Mouse (Mus musculus): Measurements from ENCODE around the gene Pcnx. TPM values are rescaled to one million over a fixed set of nuclear protein-coding genes. Genes with fewer than 3 reads are reported as not detected.

Pcnx gene
- total RNA-seq (2021) = 100 to 1,000 TPM; 103 to 113 TPM

- peak; percentile 86 for DNase-seq
Observed at GRCm38 (mm10) chr12:81859351-81860307, at the start of gene Pcnx. TSS of gene Pcnx (plus strand) at chr12:81860023.

- no peak for DNase-seq
Observed at GRCm38 (mm10) chr12:81810417-81810816, 49.4 kb upstream of the Pcnx start.

DNA sequence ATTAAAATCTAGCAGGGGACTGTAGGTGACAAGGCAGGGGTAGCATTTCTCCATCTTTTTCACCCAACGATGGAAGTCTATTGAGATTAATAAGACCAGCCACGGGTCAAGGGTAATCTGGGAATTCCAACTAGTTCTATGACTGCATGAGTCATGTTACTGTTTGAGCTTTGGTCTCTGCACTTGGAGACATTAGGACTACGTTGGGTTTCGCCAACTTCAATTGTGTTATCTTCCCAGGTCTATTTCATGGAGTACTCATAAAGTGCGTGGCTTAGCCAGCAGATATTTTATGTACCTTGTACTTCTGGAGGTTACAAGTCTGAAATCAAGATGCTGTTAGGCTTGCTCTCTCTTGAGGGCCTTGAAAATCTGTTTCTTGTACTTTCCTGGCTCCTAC lies 45.1 kb upstream of the Pcnx start:
- no peak for DNase-seq

GRCm38 (mm10) chr12:81816330-81817125 lies 43.3 kb upstream of the Pcnx start:
- no peak for DNase-seq

DNA sequence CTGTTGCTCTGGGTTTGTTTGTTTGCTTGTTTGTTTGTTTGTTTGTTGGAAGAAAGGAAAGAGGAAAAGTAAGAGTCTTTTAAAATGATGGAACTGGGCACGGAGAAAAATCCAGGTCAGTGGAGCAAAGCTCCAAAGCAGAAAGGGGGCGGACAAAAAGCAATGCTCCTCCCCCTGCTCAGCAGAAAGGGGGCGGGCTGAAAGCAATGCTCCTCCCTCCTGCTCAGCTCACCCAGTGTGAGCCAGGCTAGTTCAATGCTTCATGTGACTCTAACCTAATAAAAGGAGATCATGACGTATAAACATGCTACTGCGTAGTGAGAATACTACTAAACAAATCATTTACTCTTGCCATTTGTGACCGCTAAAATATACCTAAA lies 42.7 kb upstream of the Pcnx start:
- DNase-seq = no peak

GRCm38 (mm10) chr12:81820700-81821099 lies 39.1 kb upstream of the Pcnx start:
- peak; percentile 21 to 52 for DNase-seq

- no peak for DNase-seq
Observed at GRCm38 (mm10) chr12:81822176-81822575, 37.6 kb upstream of the Pcnx start.

GRCm38 (mm10) chr12:81822778-81823480 lies 36.9 kb upstream of the Pcnx start:
- DNase-seq = no peak

- no peak for DNase-seq
Observed at GRCm38 (mm10) chr12:81828355-81828754, 31.5 kb upstream of the Pcnx start.

DNA sequence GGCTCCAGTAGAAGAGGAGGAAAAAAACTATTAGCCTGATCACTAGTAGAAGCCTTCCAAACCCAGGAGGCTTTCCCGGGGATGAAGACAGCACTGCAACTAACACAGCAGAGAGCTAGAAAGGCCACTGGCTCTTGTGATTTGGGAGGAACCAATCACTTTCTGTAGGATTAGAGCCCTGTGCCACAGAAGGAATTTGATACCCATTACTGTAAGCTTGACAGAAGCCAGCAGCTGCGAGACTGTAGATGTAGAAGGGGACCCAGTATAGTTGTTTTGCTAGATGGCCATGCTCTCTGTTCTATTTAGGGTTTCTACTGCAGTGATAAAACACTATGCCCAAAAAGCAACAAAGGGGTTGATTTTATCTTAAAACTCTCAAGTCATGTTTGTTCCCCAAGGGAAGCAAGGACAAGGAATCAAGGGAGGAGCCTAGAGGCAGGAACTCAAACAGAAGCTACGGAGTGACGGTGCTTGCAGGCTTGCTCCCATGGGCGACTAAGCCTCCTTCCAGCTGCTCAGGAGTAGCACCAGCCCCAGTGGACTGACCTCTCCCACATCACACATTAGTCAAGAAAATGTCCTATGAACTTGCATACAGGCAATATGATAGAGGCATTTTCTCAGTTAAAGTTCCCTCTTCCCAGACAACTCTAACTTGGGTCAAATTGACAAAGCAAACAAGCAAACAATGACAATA lies 27.6 kb upstream of the Pcnx start:
- DNase-seq = no peak

GRCm38 (mm10) chr12:81833094-81833493 lies 26.7 kb upstream of the Pcnx start:
- no peak for DNase-seq

- no peak for DNase-seq
Observed at GRCm38 (mm10) chr12:81836162-81836561, 23.7 kb upstream of the Pcnx start.

- DNase-seq = no peak
Observed at GRCm38 (mm10) chr12:81837463-81837862, 22.4 kb upstream of the Pcnx start.

DNA sequence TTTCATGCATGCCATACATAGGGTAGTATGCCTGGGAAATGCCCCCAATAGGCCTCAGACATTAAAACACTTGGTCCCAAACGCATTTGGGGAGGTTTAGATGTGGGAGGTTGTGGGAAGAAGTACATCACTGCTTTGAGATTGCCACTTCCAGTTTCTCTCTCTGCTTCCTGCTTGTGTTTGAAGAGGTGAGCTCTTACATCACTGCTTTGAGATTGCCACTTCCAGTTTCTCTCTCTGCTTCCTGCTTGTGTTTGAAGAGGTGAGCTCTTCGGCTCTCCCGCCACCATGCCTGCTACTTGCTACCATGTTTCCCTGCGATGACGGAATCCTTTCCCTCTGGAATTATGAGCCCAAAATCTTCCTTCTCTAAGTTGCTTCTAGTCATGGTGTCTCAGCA lies 20.2 kb upstream of the Pcnx start:
- no peak for DNase-seq

- DNase-seq = no peak
Observed at GRCm38 (mm10) chr12:81841046-81841445, 18.8 kb upstream of the Pcnx start.

DNA sequence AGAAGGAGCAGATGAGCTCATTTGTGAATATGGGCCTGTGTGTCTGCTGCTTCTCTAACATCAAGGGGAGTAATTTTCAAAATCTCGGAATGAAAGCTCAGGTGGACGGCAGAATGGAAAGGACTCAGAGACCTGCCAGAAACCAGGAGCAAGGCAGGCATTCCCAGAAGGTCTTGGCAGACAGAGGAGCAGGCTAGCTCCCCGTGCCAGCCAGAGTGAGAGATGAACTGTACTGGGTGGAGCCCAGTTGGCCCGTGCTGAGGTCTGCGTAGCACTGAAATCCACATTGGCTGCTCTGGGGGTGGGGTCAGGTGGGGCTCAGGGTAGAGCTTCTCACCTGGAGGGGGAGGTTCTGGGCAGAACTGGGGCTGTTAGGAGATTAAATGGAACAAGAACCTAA lies 16.3 kb upstream of the Pcnx start:
- no peak for DNase-seq

DNA sequence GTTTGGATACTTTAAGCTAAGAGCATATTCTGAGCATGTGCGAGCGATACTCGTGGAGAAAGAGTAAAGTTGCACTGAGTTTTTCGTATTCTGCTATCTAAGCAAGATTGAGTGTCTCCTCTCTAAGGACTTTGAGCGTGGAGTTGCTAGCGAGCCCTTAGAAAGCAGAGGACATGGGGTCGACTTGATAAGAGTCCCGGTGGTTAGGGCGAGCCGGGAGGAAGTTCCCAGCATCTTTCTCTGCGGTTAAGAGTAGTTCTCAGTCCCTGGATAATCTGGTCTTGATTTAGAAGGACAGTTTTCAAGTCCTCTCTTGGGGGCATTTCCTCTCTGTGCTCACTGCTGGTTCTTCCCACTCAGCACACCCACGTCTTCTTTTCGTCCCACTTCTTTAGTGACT lies 15.3 kb upstream of the Pcnx start:
- DNase-seq = no peak

- no peak for DNase-seq
Observed at GRCm38 (mm10) chr12:81844981-81845380, 14.8 kb upstream of the Pcnx start.

- no peak for DNase-seq
Observed at GRCm38 (mm10) chr12:81849629-81850028, 10.2 kb upstream of the Pcnx start.

GRCm38 (mm10) chr12:81852551-81852950 lies 7.3 kb upstream of the Pcnx start:
- DNase-seq = no peak

DNA sequence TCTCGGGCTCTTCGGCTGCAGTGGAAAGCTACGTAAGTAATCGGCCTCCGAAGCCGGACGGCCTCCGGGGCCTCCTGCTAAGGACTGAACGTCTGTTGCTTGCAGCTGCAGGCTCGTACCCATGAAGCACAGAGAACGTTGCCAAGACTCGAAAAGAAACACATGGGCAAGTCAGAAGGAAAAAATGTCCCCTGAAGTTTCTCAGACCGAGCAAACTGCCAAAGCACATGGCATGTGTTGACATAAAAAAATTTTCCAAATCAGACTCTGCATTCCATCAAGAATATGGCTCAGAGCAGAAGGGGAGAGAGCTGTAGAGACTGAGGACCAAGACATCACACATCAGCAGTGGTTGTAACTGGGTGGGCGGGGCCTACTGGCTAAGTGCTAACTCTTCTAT lies 6.8 kb upstream of the Pcnx start:
- DNase-seq = no peak

DNA sequence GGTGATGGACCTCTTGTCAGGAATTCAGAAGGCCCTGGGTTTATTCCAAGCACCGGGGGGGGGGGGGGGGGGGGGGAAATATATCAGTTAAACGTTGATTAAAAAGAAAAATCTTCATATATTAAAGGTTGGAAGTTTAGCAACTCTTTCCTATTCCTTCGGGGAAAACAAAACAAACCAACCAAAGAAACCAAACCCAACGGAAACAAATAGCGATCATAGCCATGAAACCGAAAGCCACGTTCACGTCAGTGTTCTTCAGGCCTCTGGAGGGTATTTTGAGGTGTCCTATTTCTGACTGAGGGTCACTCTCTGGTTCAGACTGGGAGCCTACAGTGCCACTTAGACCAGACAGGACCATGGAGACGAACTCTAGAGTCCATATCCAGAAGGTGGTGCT lies 6.3 kb upstream of the Pcnx start:
- no peak for DNase-seq
